Mouse (Mus musculus): Measurements from ENCODE around the gene Apoa5. TPM values are rescaled to one million over a fixed set of nuclear protein-coding genes. Genes with fewer than 3 reads are reported as not detected.

Gene Apoa5
- 0.33 TPM in 1 of 2 replicates, not detected in the other for polyA plus RNA-seq (2015; fragmentation: Nextera tagmentation; extraction: Ambion mirVana)

DNA sequence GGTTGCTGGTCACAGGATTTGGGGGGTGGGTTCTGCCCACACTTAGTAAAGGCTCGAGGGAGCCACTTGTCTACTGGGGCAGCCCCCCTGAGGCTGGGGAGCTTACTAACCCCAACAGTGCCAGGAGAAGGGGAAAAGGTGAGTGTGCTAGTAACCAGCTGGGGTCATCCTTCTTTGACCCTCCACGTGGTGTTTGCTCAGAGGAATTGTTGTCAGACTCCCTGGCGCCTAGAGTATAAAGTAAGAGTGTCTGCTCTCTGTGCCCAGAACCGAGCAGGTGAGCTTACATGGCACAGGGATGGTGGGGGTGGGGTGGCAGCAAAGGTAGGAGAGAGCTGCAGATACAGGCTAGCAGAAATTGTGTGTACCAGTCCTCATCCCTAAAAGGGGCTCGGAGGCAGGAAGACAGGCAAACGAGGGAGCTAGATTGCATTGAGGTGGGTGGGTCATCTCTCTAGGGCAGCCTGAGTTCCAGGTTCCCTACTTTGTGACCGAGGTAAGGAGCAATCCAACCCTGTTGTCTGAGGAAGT is at the start of gene Apoa5:
TSS of gene Apoa5 (plus strand) at position 291 of the 531 bp plus-strand sequence.

DNA sequence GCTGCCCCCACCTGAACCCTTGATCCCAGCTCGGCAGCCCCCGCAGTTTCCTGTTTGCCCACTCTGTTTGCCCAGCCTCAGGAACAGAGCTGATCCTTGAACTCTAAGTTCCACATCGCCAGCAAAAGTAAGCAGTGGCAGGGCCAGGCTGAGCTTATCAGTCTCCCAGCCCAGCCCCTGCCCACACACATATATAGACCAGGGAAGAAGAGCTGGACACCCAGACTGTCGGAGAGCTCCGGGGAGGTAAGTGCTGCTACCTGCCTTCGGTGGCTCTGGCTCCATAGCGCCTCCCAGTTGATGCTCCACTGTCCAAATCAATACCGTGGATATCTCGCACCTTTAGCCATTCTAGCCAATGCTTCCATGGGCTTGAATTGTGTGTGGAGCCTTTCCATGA is 39.9 kb upstream of the Apoa5 start, which contains the start of gene Apoa1:
TSS of gene Apoa1 (plus strand) at position 90 of the 400 bp plus-strand sequence.

DNA sequence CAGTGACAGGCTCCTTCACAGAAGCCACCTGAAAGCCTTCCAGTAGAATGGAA is 33.0 kb upstream of the Apoa5 start, which contains the start of gene Apoc3:
TSS of gene Apoc3 (minus strand) at position 41 of the 53 bp plus-strand sequence.

DNA sequence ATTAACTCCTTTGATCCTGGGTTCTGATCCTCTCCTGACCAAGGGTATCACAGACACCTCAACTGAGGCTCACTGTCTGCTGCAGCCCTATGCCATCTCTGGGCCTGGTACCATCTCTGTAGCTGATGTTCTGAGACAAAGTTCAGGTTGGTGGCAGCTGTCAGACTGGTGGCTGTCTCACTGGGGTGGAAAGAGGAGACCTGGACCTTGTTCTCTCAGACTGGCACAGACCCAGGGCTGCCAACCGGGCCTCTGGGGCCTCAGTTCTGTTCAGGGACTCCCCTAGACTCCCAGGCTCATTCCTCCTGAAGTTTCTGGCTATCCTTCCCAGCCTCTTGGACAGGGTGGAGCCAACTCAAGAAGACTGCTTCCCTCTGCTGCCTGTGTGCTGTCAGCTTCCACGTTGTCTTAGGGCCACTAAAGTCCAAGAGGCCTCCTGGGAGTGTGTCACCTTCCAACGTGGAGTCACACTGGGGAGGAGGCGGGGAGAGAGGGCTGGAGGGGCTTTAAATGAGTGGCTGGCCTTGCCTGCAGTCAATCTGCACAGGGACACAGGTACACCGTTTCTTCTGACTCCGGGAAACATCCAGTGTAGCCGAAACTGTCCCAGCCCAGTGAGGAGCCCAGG is 27.8 kb upstream of the Apoa5 start, which contains the start of gene Apoa4:
TSS of gene Apoa4 (plus strand) at position 171 of the 628 bp plus-strand sequence.

DNA sequence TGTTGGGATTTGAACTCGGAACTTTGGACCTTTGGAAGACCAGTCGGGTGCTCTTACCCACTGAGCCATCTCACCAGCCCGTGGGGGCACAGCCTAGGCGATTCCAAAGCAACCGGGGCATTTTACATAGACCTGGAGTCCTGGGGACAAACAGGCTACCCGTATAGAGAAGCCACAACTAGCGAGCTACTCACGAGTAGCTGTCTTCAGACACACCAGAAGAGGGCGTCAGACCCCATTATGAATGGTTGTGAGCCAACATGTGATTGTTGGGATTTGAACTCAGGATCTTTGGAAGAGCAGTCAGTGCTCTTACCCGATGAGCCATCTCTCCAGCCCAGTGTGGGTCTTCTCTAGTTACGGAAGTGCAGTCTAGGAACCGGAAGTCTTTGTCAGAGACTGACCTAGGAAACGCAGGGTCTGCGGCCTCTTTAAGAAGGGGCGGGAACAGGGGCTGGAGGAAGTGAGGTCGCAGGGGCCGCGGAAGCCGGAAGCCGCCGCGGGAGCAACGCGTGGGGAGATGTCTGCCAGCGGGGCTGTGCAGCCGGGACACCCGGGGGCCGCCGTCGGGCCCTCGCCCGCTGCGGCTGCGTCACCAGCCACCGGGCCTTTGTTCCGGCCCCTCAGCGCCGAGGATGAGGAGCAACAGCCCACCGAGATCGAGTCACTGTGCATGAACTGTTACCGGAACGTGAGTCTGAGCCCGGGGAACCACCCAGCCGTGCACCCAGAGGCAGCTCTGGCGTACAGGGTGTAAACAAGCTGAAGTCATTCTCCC is 4.4 kb downstream of the Apoa5 start, which contains the start of gene Zpr1:
TSS of gene Zpr1 (plus strand) at position 388 of the 778 bp plus-strand sequence.

DNA sequence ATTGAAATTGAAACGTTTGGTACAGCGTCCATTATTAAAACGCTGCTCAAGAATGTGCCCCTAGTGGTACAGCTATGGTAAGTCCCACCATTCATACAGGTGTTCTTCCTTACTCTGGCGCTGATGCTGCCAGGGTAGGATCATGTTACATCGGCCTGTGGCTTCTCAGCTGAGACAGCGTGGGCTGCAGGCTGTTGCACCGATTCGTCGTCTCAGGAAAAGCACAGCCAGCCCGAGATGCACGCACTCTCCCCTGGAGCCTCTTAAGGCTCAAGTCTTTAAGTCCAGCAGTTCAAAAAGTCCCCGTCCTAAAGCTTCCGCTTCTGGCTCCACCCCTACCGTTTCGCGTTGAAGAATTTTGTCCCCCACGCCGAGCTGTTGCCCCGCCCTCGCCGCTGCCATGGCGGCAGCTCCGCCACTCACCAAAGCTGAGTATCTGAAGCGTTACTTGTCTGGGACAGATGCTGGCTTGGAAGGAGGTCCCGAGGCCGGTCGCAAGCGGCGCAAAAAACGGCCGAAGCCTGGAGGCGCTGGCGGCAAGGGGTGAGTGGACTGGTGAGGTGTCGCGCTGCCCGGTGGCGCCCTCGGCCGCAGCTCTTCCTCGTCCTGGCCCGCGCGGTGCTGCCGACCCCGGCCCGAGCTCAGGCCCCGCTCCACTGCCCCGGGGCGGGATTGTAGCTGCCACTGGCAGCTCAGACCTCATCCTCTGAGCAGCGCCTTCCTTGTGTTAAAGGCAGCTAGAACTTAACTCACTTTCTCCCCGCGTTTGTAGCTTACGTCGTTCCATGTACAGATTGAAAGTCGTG is 14.4 kb downstream of the Apoa5 start, which contains the start of gene Bud13:
TSS of gene Bud13 (plus strand) at position 378 of the 806 bp plus-strand sequence.

DNA sequence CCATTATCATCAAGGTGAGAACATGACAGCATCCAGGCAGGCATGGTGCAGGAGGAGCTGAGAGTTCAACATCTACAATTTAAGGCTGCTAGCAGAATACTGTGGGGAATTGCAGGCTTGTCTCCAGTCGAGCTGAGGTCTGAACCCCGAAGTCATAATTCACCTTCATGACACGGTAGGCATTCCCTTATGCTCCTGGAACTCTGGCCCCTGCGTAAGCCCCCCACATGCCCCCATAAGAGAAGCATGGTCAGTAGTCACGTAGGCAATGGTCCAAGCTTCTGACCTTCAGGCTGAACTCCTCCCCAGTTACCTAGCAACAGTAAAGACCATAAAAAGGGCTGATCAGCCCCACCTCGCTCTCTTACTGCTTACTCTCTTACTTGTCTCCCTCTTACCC is 51.5 kb downstream of the Apoa5 start, which contains the start of gene 4931429L15Rik:
TSS of gene 4931429L15Rik (minus strand) at position 101 of the 400 bp plus-strand sequence.

Other genes with a start within 250 kb of the Apoa5 start
- 9.7 and 9.8 TPM in 2 replicates for gene Apoa1, start 40.1 kb upstream of the Apoa5 start, polyA plus RNA-seq (2015; fragmentation: Nextera tagmentation; extraction: Ambion mirVana)
- gene Apoc3, start 33.0 kb upstream of the Apoa5 start, polyA plus RNA-seq (2015; fragmentation: Nextera tagmentation; extraction: Ambion mirVana): not detected in 2 replicates
- gene Apoa4, start 27.9 kb upstream of the Apoa5 start, polyA plus RNA-seq (2015; fragmentation: Nextera tagmentation; extraction: Ambion mirVana): 0.09 TPM in 1 of 2 replicates, not detected in the other
- gene Zpr1, start 4.4 kb downstream of the Apoa5 start, polyA plus RNA-seq (2015; fragmentation: Nextera tagmentation; extraction: Ambion mirVana): 44.5 and 46.8 TPM in 2 replicates
- gene Bud13, start 14.4 kb downstream of the Apoa5 start, polyA plus RNA-seq (2015; fragmentation: Nextera tagmentation; extraction: Ambion mirVana): 11.6 and 12.2 TPM in 2 replicates
- not detected in 2 replicates for gene 4931429L15Rik, start 51.4 kb downstream of the Apoa5 start, polyA plus RNA-seq (2015; fragmentation: Nextera tagmentation; extraction: Ambion mirVana)

Measured in neural tube, postnatal 0 days (tissue).